Mouse (Mus musculus): ENCODE results near the gene Agbl1.

The Agbl1 gene

DNA sequence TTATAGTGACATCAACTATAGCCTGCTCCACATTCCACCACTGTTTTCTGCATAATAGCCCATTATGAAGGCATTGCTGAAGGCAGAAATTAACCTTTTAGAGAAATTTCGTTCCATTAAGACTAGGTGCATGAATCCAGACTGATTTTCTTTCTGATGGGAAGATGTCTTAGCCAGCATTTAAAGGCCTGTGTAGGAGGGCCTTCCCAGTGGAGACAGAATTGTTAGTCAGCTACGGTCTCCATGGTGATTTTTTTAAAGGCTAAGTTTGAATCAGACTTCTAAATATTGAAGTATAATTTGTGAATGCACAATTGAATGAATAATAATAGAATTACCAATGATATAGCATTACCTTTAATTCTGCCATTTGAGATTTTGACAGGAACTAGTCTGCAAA lies 920.2 kb downstream of the Agbl1 start:
- TF ChIP-seq GATA4 (IDR thresholded peaks at IDR 0.05; ENCODE audit: insufficient replicate concordance, low read length) = no peak

DNA sequence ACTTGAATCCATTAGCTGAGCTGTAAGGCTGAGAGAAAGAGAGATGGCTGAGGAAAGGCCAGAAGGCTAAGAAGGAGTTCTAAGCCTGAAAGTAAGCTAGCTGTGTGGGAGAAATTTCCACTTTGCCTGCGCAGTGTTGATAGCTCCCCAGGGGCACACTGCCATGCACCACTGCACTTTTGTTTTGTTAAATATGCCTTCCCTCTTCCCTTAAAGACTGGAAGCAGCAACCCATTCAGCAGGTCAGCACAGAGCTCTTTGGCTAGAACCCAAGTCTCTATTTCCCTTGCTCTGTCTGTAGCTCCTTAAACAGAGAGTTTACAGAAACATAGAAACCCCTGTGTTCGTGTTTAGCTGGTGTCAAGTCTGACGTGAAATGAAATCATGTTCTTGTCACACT lies 922.7 kb downstream of the Agbl1 start:
- TF ChIP-seq GATA4 (IDR thresholded peaks at IDR 0.05; ENCODE audit: insufficient replicate concordance, low read length) = no peak

DNA sequence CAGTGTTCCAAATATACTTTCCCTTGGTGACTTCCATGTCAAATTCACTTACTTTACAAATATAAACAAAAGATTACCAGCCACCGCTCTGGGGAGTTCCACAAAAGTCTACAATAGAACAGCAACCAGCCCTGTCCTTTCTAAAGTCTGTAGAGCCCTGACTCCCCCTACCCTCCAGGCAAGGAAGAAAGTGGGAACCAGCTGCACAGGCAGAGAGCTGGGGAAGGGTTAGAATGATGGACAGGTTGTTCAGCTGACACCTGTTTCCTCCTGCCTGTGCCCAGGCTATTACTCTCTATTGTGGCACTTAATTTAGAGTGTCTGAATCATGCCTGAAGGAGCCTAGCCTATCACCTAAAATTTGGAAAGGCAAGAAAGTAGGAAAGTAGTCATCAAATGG lies 923.2 kb downstream of the Agbl1 start:
- no peak for TF ChIP-seq GATA4 (IDR thresholded peaks at IDR 0.05; ENCODE audit: insufficient replicate concordance, low read length)

DNA sequence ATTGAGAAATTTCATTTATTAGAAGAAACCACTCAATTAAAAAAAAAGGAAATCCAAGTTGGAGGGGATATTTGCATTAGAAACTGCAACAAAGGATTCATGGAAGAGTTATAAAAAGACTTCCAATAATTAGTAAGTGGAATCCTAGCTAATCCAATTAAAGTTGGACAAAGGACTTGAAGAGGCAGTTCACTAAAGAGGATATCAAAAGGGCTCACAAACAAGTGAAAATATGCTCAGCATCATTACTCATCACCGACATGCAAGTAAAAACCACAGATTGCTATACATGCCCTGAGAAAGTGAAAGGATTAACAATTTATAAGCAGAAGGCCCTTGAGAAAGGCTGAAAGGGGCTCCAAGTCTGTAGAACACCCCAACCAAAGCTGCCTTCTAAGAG lies 935.2 kb downstream of the Agbl1 start:
- TF ChIP-seq GATA4 (IDR thresholded peaks at IDR 0.05; ENCODE audit: insufficient replicate concordance, low read length) = no peak
